Mouse (Mus musculus): Measurements from ENCODE around the gene Hoxa10.

- no peak for TF ChIP-seq CTCF (IDR thresholded peaks at IDR 0.05; ENCODE audit: low read depth, low read length)
- no peak for TF ChIP-seq GATA1 (IDR thresholded peaks at IDR 0.05; ENCODE audit: borderline replicate concordance, low read length)
Observed at GRCm38 (mm10) chr6:52203371-52204049, 37.1 kb downstream of the Hoxa10 start.
